Mouse (Mus musculus): Measurements from ENCODE around the gene Klrg2. TPM values are rescaled to one million over a fixed set of nuclear protein-coding genes. Genes with fewer than 3 reads are reported as not detected.

The Klrg2 gene
- polyA plus RNA-seq, 1 experiment from 2014 or later = not detected

GRCm38 (mm10) chr6:38649545-38649944 is 12.5 kb upstream of the Klrg2 start:
- Histone ChIP-seq H3K4me1 (no peaks in the 10 kb centered on the region), H3K36me3 (no peaks in the 10 kb centered on the region), H3K27me3 (ENCODE audit: low read depth, poor library complexity, severe bottlenecking) (no peaks in the 10 kb centered on the region), H3K9me3 (replicated peaks) (no peaks in the 10 kb centered on the region), H3K4me3 (no peak overlapping the region), H3K27ac (replicated peaks) (no peak overlapping the region)
- WGBS = 75% methylated on average over 3 of the region's 3 CpGs
- DNase-seq (ENCODE audit: low spot score) = no peak

DNA sequence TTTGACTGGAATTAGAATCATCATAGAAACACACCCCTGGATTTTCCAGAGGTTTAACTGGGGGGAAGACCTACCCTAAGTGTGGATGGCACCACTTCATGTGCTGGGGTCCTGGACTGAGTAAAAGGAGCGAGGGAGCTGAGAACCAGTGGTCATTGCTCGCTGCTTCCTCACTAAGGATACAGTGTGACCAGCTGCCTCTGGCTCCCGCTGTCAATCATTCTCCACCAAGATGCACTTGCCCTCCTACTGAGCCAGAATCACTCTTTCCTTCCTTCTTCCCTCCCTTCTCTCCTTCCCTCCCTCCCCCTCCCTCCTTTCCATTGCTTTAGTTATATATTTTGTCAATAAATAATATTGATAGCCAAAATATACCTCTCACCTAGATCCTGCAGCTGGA is 6.0 kb upstream of the Klrg2 start:
- WGBS = 80% methylated on average over 3 of the region's 3 CpGs
- no peaks in the 10 kb centered on the region for H3K9me3 ChIP-seq (replicated peaks)

DNA sequence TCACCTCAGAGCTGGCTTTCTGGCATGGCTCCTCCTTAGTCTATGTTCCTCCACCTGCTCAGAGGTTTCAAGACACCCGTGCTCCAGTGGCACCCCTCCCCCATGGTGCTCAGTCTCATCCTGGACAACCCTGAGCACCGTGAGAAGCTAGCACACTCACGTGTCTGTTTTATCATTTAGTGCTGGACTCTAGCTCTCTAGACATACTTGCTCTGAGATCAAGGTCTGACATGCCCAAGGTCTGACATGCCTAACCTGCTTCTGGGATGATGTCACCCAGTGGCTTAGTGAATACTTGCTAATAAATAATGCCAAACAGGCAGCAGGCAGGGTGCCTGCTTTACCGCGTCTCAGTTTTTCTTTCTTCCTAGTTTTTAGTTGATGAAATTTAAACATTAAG is 5.6 kb upstream of the Klrg2 start:
- Histone ChIP-seq H3K27ac (replicated peaks) (no peak overlapping the region), H3K36me3 (no peaks in the 10 kb centered on the region), H3K4me3 (no peak overlapping the region), H3K4me1 (no peaks in the 10 kb centered on the region), H3K27me3 (ENCODE audit: low read depth, poor library complexity, severe bottlenecking) (peaks cover 50% of the 10 kb centered on the region), H3K9me3 (replicated peaks) (no peaks in the 10 kb centered on the region)
- DNase-seq (ENCODE audit: low spot score) = no peak
- 83% methylated on average over 5 of the region's 5 CpGs for WGBS

More for the DNA sequence above, 6.0 kb upstream of the Klrg2 start:
- no peak for DNase-seq (ENCODE audit: low spot score)
- H3K27ac ChIP-seq (replicated peaks) = no peak overlapping the region
- no peaks in the 10 kb centered on the region for H3K4me1 ChIP-seq
- peaks cover 45% of the 10 kb centered on the region for H3K27me3 ChIP-seq (ENCODE audit: low read depth, poor library complexity, severe bottlenecking)
- no peaks in the 10 kb centered on the region for H3K36me3 ChIP-seq
- no peak overlapping the region for H3K4me3 ChIP-seq

- no peaks in the 10 kb centered on the region for H3K36me3 ChIP-seq
- H3K4me1 ChIP-seq = peaks cover 9% of the 10 kb centered on the region
- no peak for DNase-seq (ENCODE audit: low spot score)
- H3K27ac ChIP-seq (replicated peaks) = no peak overlapping the region
- no peak overlapping the region for H3K4me3 ChIP-seq
- H3K9me3 ChIP-seq (replicated peaks) = no peaks in the 10 kb centered on the region
- peaks cover 59% of the 10 kb centered on the region for H3K27me3 ChIP-seq (ENCODE audit: low read depth, poor library complexity, severe bottlenecking)
- WGBS = 60% methylated on average over 5 of the region's 5 CpGs
These were observed 4.6 kb upstream of the Klrg2 start for GRCm38 (mm10) chr6:38641645-38642044.

- 75% methylated on average over 5 of the region's 5 CpGs for WGBS
- H3K27me3 ChIP-seq (ENCODE audit: low read depth, poor library complexity, severe bottlenecking) = peaks cover 63% of the 10 kb centered on the region
- no peak for DNase-seq (ENCODE audit: low spot score)
These were observed 4.2 kb upstream of the Klrg2 start for GRCm38 (mm10) chr6:38641228-38641627.

GRCm38 (mm10) chr6:38640401-38640800 is 3.4 kb upstream of the Klrg2 start:
- WGBS = 83% methylated on average over 11 of the region's 11 CpGs
- H3K27me3 ChIP-seq (ENCODE audit: low read depth, poor library complexity, severe bottlenecking) = peaks cover 72% of the 10 kb centered on the region
- no peak for DNase-seq (ENCODE audit: low spot score)

More at GRCm38 (mm10) chr6:38641228-38641627, 4.2 kb upstream of the Klrg2 start:
- Histone ChIP-seq H3K4me1 (peaks cover 13% of the 10 kb centered on the region), H3K27ac (replicated peaks) (no peak overlapping the region), H3K36me3 (no peaks in the 10 kb centered on the region), H3K4me3 (no peak overlapping the region), H3K9me3 (replicated peaks) (no peaks in the 10 kb centered on the region)

DNA sequence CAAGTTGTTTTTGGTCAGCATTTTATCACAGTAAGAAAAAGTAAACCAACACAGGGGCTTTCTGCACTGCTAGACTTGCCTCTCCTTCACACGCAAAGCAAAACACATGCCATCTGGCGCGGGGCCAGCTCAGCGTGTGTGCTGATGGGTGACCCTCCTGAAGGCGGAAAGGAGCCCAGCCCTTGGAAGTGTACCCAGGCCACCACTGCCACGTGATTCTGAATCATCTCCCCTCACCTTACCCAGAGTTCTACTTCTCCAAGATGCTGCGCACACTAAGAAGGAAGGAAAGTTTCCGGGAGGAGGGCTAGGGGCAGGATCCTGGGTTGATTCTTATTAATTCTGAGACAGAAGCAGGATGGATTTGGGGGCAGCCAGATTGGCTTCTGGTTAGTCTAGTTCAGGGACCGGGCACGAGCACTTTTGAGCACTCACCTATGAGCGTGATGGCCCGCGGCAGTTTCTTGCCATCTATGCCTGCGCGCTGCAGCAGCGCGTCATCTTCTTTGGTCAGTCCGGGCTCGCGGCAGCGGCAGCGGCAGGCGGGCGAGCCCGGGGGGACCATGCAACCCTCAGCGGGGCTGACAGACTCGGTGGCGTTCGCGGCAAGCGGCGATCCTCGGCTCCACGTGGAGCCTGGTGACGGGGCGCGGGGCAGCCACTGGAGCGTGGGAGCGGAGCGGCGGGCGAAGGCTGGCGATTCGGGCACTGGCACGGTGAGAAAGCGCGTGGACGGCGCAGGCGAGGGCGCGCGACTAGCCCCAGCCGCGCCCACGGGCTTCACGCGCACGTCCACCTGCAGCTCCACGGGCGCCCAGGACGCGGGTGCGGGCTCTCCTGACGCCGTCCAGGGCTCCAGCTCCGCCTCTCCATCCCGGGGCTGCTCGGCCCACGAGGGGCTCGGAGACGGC is 846 bp downstream of the Klrg2 start:
- WGBS = 2% methylated on average over 69 of the region's 72 CpGs
- 0 out of 2 replicates have a peak, but pooled peaks cover 3% of the 10 kb centered on the region for H3K36me3 ChIP-seq

More at GRCm38 (mm10) chr6:38640401-38640800, 3.4 kb upstream of the Klrg2 start:
- Histone ChIP-seq H3K4me1 (peaks cover 19% of the 10 kb centered on the region), H3K36me3 (no peaks in the 10 kb centered on the region), H3K4me3 (no peak overlapping the region), H3K9me3 (replicated peaks) (no peaks in the 10 kb centered on the region), H3K27ac (replicated peaks) (no peak overlapping the region)

GRCm38 (mm10) chr6:38634461-38634860 is 2.6 kb downstream of the Klrg2 start:
- no peak overlapping the region for H3K4me3 ChIP-seq
- peaks cover 19% of the 10 kb centered on the region for H3K4me1 ChIP-seq
- no peak for DNase-seq (ENCODE audit: low spot score)
- H3K36me3 ChIP-seq = 0 out of 2 replicates have a peak, but pooled peaks cover 3% of the 10 kb centered on the region
- H3K9me3 ChIP-seq (replicated peaks) = no peaks in the 10 kb centered on the region
- WGBS = 81% methylated on average over 8 of the region's 8 CpGs
- H3K27me3 ChIP-seq (ENCODE audit: low read depth, poor library complexity, severe bottlenecking) = peaks cover 72% of the 10 kb centered on the region
- H3K27ac ChIP-seq (replicated peaks) = no peak overlapping the region

More for the DNA sequence above, 846 bp downstream of the Klrg2 start:
- Histone ChIP-seq H3K27ac (replicated peaks) (peak overlapping the region; percentile 25), H3K9me3 (replicated peaks) (no peaks in the 10 kb centered on the region), H3K27me3 (ENCODE audit: low read depth, poor library complexity, severe bottlenecking) (peaks cover 90% of the 10 kb centered on the region), H3K4me1 (peaks cover 19% of the 10 kb centered on the region), H3K4me3 (peak overlapping the region; percentile 69)
- DNase-seq (ENCODE audit: low spot score) = peak; percentile 62

- 89% methylated on average over 2 of the region's 2 CpGs for WGBS
- DNase-seq (ENCODE audit: low spot score) = no peak
- Histone ChIP-seq H3K27ac (replicated peaks) (no peak overlapping the region), H3K9me3 (replicated peaks) (no peaks in the 10 kb centered on the region), H3K36me3 (0 out of 2 replicates have a peak, but pooled peaks cover 5% of the 10 kb centered on the region), H3K4me1 (peaks cover 19% of the 10 kb centered on the region), H3K27me3 (ENCODE audit: low read depth, poor library complexity, severe bottlenecking) (peaks cover 57% of the 10 kb centered on the region), H3K4me3 (no peak overlapping the region)
These were observed 4.2 kb downstream of the Klrg2 start for GRCm38 (mm10) chr6:38632826-38633225.

DNA sequence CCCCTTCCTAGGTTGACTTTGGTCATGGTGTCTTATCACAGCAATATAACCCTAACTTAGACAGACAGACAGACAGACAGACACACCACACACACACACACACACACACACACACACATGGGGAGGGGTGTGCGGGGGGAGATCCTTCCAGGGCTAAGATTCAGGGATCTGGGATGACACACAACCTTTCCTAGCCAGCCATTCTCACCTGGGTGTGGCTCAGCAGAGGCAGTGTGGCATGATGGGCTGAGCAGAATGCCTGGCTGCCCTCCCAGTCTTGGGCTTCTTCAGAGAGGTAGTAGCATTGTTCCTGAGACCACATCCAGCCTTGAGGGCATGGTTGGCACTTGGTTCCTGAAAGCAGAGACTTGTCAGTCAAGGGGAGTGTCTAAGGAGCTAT is 7.5 kb downstream of the Klrg2 start:
- DNase-seq (ENCODE audit: low spot score) = peak; percentile 6
- 96% methylated on average over 1 of the region's 1 CpGs for WGBS
- Histone ChIP-seq H3K27ac (replicated peaks) (no peak overlapping the region), H3K9me3 (replicated peaks) (no peaks in the 10 kb centered on the region), H3K4me1 (no peaks in the 10 kb centered on the region), H3K4me3 (no peak overlapping the region), H3K36me3 (peaks cover 13% of the 10 kb centered on the region), H3K27me3 (ENCODE audit: low read depth, poor library complexity, severe bottlenecking) (peaks cover 24% of the 10 kb centered on the region)

DNA sequence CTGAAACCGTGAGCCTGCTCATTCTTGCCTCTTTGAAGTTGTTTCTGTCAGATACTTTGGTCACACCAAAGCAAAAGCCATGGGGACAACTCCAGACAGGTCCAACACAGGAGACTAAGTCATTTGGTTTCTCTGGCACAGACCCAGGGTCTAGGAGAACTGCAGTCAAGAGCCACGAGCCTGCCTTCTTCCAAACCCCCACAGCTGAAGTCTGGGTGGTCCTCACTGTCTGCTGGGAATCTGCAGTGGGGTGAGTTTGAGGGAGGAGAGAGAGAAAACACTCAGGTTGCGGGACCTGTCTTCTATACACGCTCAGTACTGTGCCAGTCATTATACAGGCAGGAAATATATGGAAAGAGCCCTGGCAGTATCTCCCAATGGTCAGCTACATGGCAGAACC is 9.6 kb downstream of the Klrg2 start:
- Histone ChIP-seq H3K4me1 (no peaks in the 10 kb centered on the region), H3K27ac (replicated peaks) (no peak overlapping the region), H3K36me3 (peaks cover 23% of the 10 kb centered on the region), H3K27me3 (ENCODE audit: low read depth, poor library complexity, severe bottlenecking) (peaks cover 4% of the 10 kb centered on the region; the same call in 1 of the 2 replicates), H3K9me3 (replicated peaks) (no peaks in the 10 kb centered on the region), H3K4me3 (no peak overlapping the region)
- 89% methylated on average over 4 of the region's 4 CpGs for WGBS
- peak; percentile 5 for DNase-seq (ENCODE audit: low spot score)

DNA sequence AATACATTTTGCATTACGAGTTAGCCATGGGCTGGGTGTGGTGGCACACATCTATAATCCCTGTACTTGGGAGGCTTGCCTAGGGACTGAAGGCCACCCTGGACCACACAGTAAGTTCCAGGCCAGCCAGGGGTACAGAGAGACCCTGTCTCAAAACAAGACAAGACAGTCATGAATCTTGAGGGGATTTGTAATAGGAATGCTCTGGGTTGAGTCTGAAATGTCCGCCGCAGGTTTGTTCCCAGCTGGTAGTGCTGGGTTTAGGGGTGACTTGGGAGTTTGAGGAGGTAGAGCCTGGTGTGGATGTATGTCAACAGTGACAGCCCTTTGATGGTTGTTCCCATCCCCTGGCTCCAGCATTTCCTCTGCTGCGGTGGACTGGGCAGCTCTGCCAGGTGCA is 10.0 kb downstream of the Klrg2 start:
- Histone ChIP-seq H3K27me3 (ENCODE audit: low read depth, poor library complexity, severe bottlenecking) (0 out of 2 replicates have a peak, but pooled peaks cover under 1% of the 10 kb centered on the region), H3K9me3 (replicated peaks) (no peaks in the 10 kb centered on the region), H3K36me3 (peaks cover 27% of the 10 kb centered on the region), H3K27ac (replicated peaks) (no peak overlapping the region), H3K4me1 (no peaks in the 10 kb centered on the region), H3K4me3 (no peak overlapping the region)
- no peak for DNase-seq (ENCODE audit: low spot score)
- 95% methylated on average over 4 of the region's 4 CpGs for WGBS

DNA sequence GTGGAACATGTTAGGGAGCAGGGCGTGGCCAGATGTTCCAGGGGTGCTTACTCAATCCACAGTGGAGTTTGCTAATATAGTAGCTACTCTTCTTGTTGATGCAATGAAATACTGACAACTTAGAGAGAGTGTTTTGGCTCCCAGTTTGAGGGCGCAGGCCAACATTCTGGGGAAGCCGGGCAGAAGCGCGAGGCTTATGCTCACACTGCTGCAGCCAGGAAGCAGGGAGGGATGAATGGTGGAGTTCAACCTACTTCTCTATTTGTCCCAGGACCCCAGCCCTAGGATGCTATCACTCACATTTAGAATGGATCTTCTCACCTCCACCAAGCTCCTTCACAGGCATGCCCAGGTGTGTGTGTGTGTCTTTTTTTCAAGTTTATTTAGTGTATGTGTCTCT is 11.0 kb downstream of the Klrg2 start:
- Histone ChIP-seq H3K9me3 (replicated peaks) (no peaks in the 10 kb centered on the region), H3K36me3 (peaks cover 31% of the 10 kb centered on the region), H3K27me3 (ENCODE audit: low read depth, poor library complexity, severe bottlenecking) (no peaks in the 10 kb centered on the region), H3K4me3 (no peak overlapping the region), H3K27ac (replicated peaks) (no peak overlapping the region), H3K4me1 (no peaks in the 10 kb centered on the region)
- WGBS = 94% methylated on average over 5 of the region's 5 CpGs
- DNase-seq (ENCODE audit: low spot score) = no peak

Data from midbrain, embryonic 10.5 days (tissue).